Mouse (Mus musculus) liver, postnatal 0 days (tissue): ENCODE measurements around the gene Zfhx3. TPM values are rescaled to one million over a fixed set of nuclear protein-coding genes. Genes with fewer than 3 reads are reported as not detected.
A peak's percentile ranks its signal among the peaks of the same experiment; 100 is the strongest.

Source experiments
- ATAC-seq: fragments of 200-750 bp; cut with Nextera tagmentation; 2 replicates; pipeline ENCODE4 v1.8.0; 2017; ENCODE audit warnings: mild to moderate bottlenecking, moderate library complexity
- DNase-seq: peaks from one replicate; pipeline ENCODE4 v3.0.0-alpha.2; 2016
- H3K27ac ChIP-seq: fragments of 300-500 bp; sonication (generic); 2 replicates; pipeline ENCODE4 v1.5.1; 2014; ENCODE audit warnings: antibody characterized with exemption, moderate library complexity, mild to moderate bottlenecking, low read depth
- H3K27me3 ChIP-seq: fragments of 300-500 bp; sonication (generic); 2 replicates; pipeline ENCODE4 v1.6.1; 2014; ENCODE audit warnings: low read length, control low read depth, mixed read lengths; ENCODE audit not compliant: insufficient read depth
- H3K36me3 ChIP-seq: fragments of 300-500 bp; sonication (generic); replicated peaks from 2 replicates; pipeline ENCODE4 v1.6.1; 2014; ENCODE audit warnings: mild to moderate bottlenecking, control low read depth, low read length, moderate library complexity, mixed read lengths; ENCODE audit not compliant: insufficient read depth
- H3K4me1 ChIP-seq: fragments of 300-500 bp; sonication (generic); 2 replicates; pipeline ENCODE4 v1.6.1; 2014; ENCODE audit warnings: antibody characterized with exemption, mild to moderate bottlenecking, control low read depth; ENCODE audit not compliant: insufficient read depth
- H3K4me2 ChIP-seq: fragments of 300-500 bp; sonication (generic); 2 replicates; pipeline ENCODE4 v1.6.1; 2014; ENCODE audit warnings: low read depth, mild to moderate bottlenecking, low read length, moderate library complexity, mixed read lengths
- H3K4me3 ChIP-seq: fragments of 300-500 bp; sonication (generic); 2 replicates; pipeline ENCODE4 v1.5.1; 2014; ENCODE audit warnings: low read depth, low read length
- H3K9ac ChIP-seq: fragments of 300-500 bp; sonication (generic); replicated peaks from 2 replicates; pipeline ENCODE4 v1.6.1; 2014; ENCODE audit warnings: mild to moderate bottlenecking, moderate library complexity
- H3K9me3 ChIP-seq: fragments of 300-500 bp; sonication (generic); 2 replicates; pipeline ENCODE4 v1.6.1; 2016; ENCODE audit warnings: mild to moderate bottlenecking, control low read depth, low read length, mixed read lengths
- CTCF ChIP-seq: sonication (generic); IDR thresholded peaks from 2 replicates; pipeline ENCODE4 v1.5.1; 2016; ENCODE audit warnings: antibody characterized with exemption, low read depth
- EP300 ChIP-seq: IDR thresholded peaks from 2 replicates; pipeline ENCODE4 v1.6.1; 2016; ENCODE audit warnings: antibody characterized with exemption, low read depth, mild to moderate bottlenecking
- WGBS: fragments of 180-500 bp; shearing (Covaris S2); extraction: QIAGEN DNeasy Blood & Tissue Kit; methylation state at CpG from one replicate; pipeline ENCODE4 v1.1.7; 2014; ENCODE audit not compliant: insufficient replicate concordance; 5-methylcytosine and 5-hydroxymethylcytosine counted together
- polyA plus RNA-seq: library from polyadenylated mRNA; unstranded; fragments of >200 nt; fragmentation: Nextera tagmentation; extraction: Ambion mirVana; gene quantifications from 2 replicates; pipeline ENCODE4 v1.2.1, GENCODE M21; 2015

Gene Zfhx3
- polyA plus RNA-seq, 1 experiment from 2014 or later = 1.2 TPM

DNA sequence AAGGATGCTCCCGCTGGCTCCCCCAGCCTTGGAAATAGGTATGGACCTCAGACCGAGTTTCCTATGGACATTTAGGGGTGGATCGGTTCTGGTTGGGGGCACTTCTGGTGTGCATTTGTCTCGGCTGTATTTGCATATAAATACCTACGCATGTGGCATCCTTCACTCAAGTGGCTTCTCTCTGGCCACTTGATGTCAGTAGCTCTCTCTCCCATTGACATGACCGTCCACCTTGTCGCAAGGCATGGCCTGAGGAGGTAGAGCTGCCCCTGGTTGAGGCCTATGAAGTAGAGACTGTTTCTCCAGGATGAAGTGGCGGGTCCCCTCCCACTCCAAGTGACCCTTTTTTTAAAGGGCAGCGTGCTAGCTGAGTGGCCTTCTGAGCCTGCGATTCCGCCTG is 781.2 kb downstream of the Zfhx3 start:
- 69% methylated on average over 11 of the region's 11 CpGs for WGBS
- Histone ChIP-seq H3K27ac (no peak overlapping the region; the same call in 1 of the 2 replicates), H3K4me2 (no peak overlapping the region), H3K9ac (no peak overlapping the region), H3K27me3 (no peaks in the 10 kb centered on the region), H3K9me3 (no peaks in the 10 kb centered on the region), H3K4me3 (no peak overlapping the region), H3K4me1 (peaks cover 27% of the 10 kb centered on the region), H3K36me3 (no peaks in the 10 kb centered on the region)
- TF ChIP-seq EP300 = no peak
- no peak for TF ChIP-seq CTCF
- DNase-seq = no peak
- ATAC-seq = no peak

DNA sequence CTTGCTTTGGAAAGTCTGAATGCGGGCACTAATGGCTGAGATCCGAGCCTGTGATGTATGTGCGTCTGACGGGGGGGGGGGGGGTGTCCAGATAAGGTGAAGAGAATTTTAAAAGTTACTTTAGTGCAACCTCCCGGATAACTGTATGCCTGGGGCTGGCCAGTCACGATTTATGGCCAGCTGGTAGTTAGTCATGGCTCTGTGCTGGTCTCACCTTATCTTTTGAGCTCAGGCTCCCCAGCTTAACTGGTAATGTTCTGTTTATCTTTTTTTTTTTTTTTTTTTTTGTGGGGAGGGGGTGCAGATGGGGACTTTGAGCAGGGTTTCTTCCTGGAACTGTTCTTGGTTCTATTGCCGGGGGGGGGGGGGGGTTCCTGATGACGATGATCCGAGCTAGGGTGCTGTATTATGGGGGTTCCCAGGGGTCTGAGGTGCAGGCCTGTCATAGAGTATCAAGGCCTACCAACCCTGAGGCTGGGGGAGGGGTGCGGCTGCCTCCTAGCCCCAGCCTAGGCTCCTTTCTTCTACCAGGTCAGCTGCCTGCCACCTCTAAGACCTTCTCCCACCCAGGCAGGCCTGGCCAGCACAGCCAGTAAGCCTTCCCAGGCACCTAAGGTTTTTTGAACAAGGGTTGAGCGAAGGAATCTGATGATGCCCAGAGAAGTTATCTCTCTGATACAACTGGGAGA is 782.5 kb downstream of the Zfhx3 start:
- no peak for ATAC-seq
- 35% methylated on average over 11 of the region's 11 CpGs for WGBS
- TF ChIP-seq CTCF (no peak), EP300 (peak; percentile 55; the same call in 1 of the 2 replicates)
- Histone ChIP-seq H3K36me3 (no peaks in the 10 kb centered on the region), H3K4me3 (no peak overlapping the region), H3K9ac (no peak overlapping the region), H3K9me3 (no peaks in the 10 kb centered on the region), H3K27me3 (no peaks in the 10 kb centered on the region), H3K4me1 (peaks cover 32% of the 10 kb centered on the region), H3K4me2 (0 out of 2 replicates have a peak overlapping the region, but pooled peaks have one; percentile 6), H3K27ac (no peak overlapping the region)
- DNase-seq = no peak

DNA sequence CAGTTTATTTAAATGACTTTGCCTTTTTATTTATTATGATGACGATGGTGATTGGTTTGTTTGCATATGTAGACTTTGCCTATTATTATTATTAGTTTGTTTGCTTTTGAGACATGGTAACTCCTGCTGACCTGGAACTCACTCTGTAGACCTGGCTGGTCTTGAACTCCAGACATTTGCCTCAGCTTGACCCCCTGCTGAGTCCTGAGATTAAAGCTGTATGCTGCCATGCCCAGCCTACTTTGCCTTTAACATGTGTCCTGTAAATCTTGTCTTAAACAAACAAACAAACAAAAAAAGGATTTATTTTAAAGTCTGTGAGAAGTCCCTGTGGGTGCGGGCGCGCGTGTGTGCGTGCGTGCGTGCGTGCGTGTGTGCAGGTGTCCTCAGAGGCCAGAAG is 783.2 kb downstream of the Zfhx3 start:
- no peaks in the 10 kb centered on the region for H3K27me3 ChIP-seq
- H3K27ac ChIP-seq = no peak overlapping the region
- ATAC-seq = no peak
- no peak overlapping the region for H3K9ac ChIP-seq
- DNase-seq = no peak
- H3K4me1 ChIP-seq = peaks cover 39% of the 10 kb centered on the region
- H3K36me3 ChIP-seq = no peaks in the 10 kb centered on the region
- no peak overlapping the region for H3K4me2 ChIP-seq
- WGBS = 85% methylated on average over 10 of the region's 10 CpGs
- H3K4me3 ChIP-seq = no peak overlapping the region
- TF ChIP-seq CTCF (no peak), EP300 (no peak)
- H3K9me3 ChIP-seq = no peaks in the 10 kb centered on the region

DNA sequence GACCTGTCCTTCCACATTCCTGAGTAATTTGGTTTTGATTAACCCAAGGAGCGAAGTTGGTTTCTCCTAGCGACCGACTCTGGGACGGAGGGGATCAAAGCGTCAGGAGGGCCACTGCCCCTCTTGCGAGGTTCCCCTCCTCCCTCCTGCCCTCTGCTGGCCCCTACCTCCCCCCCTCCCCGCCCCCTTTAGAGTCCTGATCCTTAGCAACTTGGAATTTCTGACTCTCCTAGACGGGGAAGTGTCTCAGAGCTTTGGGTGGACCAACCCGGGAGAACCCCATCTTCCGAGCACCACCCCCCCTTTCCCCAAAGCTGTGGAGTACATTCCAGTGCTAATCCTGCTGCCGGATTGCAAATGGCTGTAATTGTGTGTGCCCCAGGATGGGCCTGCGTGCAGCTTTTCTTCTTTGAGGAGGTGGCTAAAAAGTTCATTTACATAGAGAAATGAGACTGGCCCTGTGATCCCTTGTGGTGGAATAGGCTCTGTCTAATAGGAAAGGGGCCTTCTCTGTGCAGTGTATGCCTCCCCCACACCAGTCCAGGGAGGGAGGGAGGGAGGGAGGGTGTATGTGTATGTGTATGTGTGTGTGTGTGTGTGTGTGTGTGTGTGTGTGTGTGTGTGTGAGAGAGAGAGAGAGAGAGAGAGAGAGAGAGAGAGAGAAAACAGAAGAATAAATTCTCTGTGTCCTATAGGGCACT is 784.2 kb downstream of the Zfhx3 start:
- H3K4me3 ChIP-seq = no peak overlapping the region
- DNase-seq = no peak
- H3K4me2 ChIP-seq = no peak overlapping the region
- H3K27ac ChIP-seq = no peak overlapping the region
- H3K27me3 ChIP-seq = no peaks in the 10 kb centered on the region
- no peaks in the 10 kb centered on the region for H3K36me3 ChIP-seq
- H3K9me3 ChIP-seq = no peaks in the 10 kb centered on the region
- no peak overlapping the region for H3K9ac ChIP-seq
- peaks cover 37% of the 10 kb centered on the region for H3K4me1 ChIP-seq
- TF ChIP-seq CTCF = no peak
- no peak for TF ChIP-seq EP300
- WGBS = 51% methylated on average over 12 of the region's 12 CpGs
- no peak for ATAC-seq

DNA sequence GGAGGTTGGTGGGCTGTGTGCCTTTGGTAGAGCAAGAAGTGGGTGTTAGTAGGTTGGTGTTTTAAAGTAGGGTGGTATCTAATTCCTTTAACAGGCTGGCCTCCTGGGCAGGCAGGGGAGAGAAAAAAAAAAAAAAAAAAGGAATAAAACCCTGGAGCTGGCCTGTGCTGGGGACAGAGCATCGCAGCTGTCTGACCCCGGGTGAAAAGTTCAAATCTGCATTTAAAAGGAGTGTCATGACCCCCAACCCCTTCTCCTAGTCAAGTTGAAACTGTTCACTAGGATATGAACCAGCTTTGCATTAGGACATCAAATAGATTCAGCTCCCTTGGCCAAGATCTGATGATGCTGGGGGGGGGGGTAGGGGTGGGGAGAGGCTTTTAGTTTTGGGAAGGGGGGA is 786.7 kb downstream of the Zfhx3 start:
- Histone ChIP-seq H3K27me3 (no peaks in the 10 kb centered on the region), H3K4me1 (peaks cover 20% of the 10 kb centered on the region), H3K27ac (no peak overlapping the region), H3K4me3 (no peak overlapping the region), H3K9me3 (no peaks in the 10 kb centered on the region), H3K9ac (no peak overlapping the region), H3K4me2 (no peak overlapping the region), H3K36me3 (no peaks in the 10 kb centered on the region)
- DNase-seq = no peak
- 32% methylated on average over 2 of the region's 2 CpGs for WGBS
- TF ChIP-seq CTCF (no peak), EP300 (no peak)
- no peak for ATAC-seq

DNA sequence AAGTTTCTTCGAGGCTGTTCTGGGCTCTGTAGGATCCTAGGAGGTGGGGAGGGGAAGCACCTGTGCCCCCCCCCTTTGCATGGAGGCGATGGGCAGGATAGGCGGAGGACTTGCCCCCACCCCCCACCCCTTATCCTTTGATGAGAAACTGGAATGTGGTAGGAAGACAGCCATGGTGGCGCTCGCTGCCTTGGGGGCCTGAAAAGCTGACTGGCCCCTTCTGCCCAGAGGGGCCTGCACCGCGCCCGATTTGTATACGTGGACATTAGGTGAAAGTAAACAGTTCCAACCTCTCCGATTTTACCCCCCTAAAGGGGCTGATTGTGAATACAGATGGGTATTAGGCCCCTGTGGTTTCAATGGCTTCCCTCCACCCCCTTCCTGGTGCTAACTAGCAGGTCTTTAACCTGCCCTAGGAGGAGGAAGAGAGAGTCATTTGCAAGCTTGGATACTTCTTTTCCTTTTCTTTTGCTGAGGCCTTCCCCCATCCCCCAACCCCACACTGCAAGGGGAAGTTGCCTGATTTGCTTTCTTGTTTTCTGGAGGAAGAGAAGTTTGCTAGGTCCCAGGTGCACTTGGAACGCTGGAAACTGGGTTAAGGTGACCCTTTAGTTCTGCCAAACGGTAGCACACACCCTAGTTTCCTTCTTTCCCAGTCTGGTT is 787.4 kb downstream of the Zfhx3 start:
- no peak overlapping the region for H3K4me3 ChIP-seq
- no peaks in the 10 kb centered on the region for H3K36me3 ChIP-seq
- H3K4me2 ChIP-seq = no peak overlapping the region; the same call in 1 of the 2 replicates
- 30% methylated on average over 12 of the region's 12 CpGs for WGBS
- no peak for TF ChIP-seq CTCF
- TF ChIP-seq EP300 = no peak
- no peak for ATAC-seq
- H3K4me1 ChIP-seq = peaks cover 19% of the 10 kb centered on the region
- no peaks in the 10 kb centered on the region for H3K9me3 ChIP-seq
- no peaks in the 10 kb centered on the region for H3K27me3 ChIP-seq
- peak overlapping the region; percentile 5; the same call in 1 of the 2 replicates for H3K27ac ChIP-seq
- no peak for DNase-seq
- H3K9ac ChIP-seq = no peak overlapping the region
